Mouse (Mus musculus) hindbrain, embryonic 11.5 days (tissue): ENCODE results near the gene Plcxd2. TPM values are rescaled to one million over a fixed set of nuclear protein-coding genes. Genes with fewer than 3 reads are reported as not detected.

Experiments used
- ATAC-seq: fragments of 200-750 bp; cut with Nextera tagmentation; 2 replicates; pipeline ENCODE4 v1.8.0; 2017; ENCODE audit warnings: mild to moderate bottlenecking, moderate TSS enrichment, moderate library complexity; ENCODE audit not compliant: low FRiP score
- DNase-seq: peaks from one replicate; pipeline ENCODE4 v3.0.0-alpha.2; 2015; ENCODE audit warnings: low spot score
- H3K27ac ChIP-seq: fragments of 300-500 bp; sonication (generic); 2 replicates; pipeline ENCODE4 v1.5.1; 2014; ENCODE audit warnings: mild to moderate bottlenecking, low read depth, low read length
- H3K27me3 ChIP-seq: fragments of 300-500 bp; sonication (generic); 2 replicates; pipeline ENCODE4 v1.6.1; 2014; ENCODE audit warnings: mild to moderate bottlenecking, low read length, moderate library complexity, mixed read lengths; ENCODE audit not compliant: control insufficient read depth, insufficient read depth
- H3K36me3 ChIP-seq: fragments of 300-500 bp; sonication (generic); 2 replicates; pipeline ENCODE4 v1.6.1; 2014; ENCODE audit warnings: mild to moderate bottlenecking, low read length, moderate library complexity, mixed read lengths; ENCODE audit not compliant: control insufficient read depth, insufficient read depth
- H3K4me1 ChIP-seq: fragments of 300-500 bp; sonication (generic); replicated peaks from 2 replicates; pipeline ENCODE4 v1.6.1; 2014; ENCODE audit warnings: low read length, mixed read lengths; ENCODE audit not compliant: control insufficient read depth, insufficient read depth
- H3K4me2 ChIP-seq: fragments of 300-500 bp; sonication (generic); replicated peaks from 2 replicates; pipeline ENCODE4 v1.6.1; 2014; ENCODE audit warnings: mild to moderate bottlenecking, low read depth, low read length
- H3K4me3 ChIP-seq: fragments of 300-500 bp; sonication (generic); 2 replicates; pipeline ENCODE4 v1.5.1; 2014; ENCODE audit warnings: low read depth, low read length
- H3K9ac ChIP-seq: fragments of 300-500 bp; sonication (generic); 2 replicates; pipeline ENCODE4 v1.6.1; 2014; ENCODE audit warnings: low read depth, low read length
- H3K9me3 ChIP-seq: fragments of 300-500 bp; sonication (generic); 2 replicates; pipeline ENCODE4 v1.6.1; 2016; ENCODE audit warnings: low read length; ENCODE audit not compliant: control insufficient read depth
- WGBS: fragments of 180-500 bp; shearing (Covaris S2); extraction: QIAGEN DNeasy Blood & Tissue Kit; methylation state at CpG from one replicate; pipeline ENCODE4 v1.1.7; 2014; 5-methylcytosine and 5-hydroxymethylcytosine counted together
- polyA plus RNA-seq: library from polyadenylated mRNA; unstranded; fragments of >200 nt; fragmentation: Nextera tagmentation; extraction: Ambion mirVana; gene quantifications from 2 replicates; pipeline ENCODE4 v1.2.1, GENCODE M21; 2014

Gene Plcxd2
- polyA plus RNA-seq, 1 experiment from 2014 or later = 4.3 TPM

DNA sequence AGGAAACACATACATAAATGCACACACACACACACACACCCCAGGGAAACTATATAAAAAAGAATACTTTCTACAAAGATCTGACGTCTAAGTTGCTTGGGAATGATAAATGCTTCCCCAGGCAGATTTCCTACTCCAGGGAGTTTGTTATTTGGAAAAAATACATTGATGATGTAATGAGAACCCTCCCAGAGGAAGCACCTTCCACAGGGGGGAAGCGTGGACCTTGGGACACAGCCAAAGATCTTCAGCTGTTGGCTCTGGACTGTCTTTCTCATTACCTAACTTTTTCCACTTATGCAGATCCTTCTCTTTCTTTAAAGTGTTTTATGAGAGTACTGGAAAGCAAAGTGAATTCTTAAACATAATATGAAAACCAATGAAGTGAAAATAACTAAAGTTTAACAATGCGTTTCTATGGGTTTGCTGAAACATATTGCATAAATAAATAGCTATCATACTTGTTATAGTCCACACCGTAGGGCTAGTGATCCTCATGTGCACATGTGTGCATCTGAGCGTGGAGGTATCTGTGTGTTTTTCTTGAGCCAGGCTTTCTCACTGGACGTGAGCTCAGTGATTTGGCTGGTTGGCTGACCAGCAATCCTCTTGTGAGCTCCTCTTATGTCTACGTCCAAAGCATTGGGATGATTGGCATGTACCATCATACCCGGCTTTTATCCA, 87.3 kb downstream of the Plcxd2 start:
- Histone ChIP-seq H3K9me3 (no peaks in the 10 kb centered on the region), H3K9ac (no peak overlapping the region), H3K36me3 (no peaks in the 10 kb centered on the region), H3K27ac (no peak overlapping the region), H3K4me1 (no peaks in the 10 kb centered on the region), H3K4me2 (no peak overlapping the region), H3K4me3 (no peak overlapping the region), H3K27me3 (no peaks in the 10 kb centered on the region)
- WGBS = 80% methylated on average over 8 of the region's 8 CpGs
- ATAC-seq (no peak), DNase-seq (no peak)

DNA sequence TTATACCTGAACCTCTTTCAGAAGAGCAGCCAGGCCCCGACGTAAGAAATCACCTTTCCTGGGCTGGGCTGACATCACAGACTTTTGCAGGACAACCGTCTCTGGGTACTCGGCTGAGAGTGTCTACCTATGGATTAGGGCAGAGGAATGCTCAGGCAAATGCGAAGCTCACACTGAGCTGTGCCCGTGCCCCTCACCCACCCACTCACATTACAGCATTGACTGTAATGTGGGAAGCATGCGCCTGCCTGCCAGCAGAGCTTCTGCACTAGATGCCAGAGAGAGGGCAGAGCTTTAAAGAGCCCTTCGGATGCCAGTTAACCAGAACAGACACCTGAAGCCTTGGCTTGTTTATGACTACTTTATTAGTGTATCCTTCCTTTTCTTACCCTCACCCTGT, 90.4 kb downstream of the Plcxd2 start:
- H3K27ac ChIP-seq = no peak overlapping the region
- no peaks in the 10 kb centered on the region for H3K36me3 ChIP-seq
- no peak for ATAC-seq
- no peaks in the 10 kb centered on the region for H3K27me3 ChIP-seq
- no peak overlapping the region for H3K9ac ChIP-seq
- no peaks in the 10 kb centered on the region for H3K9me3 ChIP-seq
- H3K4me3 ChIP-seq = no peak overlapping the region
- H3K4me2 ChIP-seq = no peak overlapping the region
- no peak for DNase-seq
- WGBS = 78% methylated on average over 8 of the region's 8 CpGs
- no peaks in the 10 kb centered on the region for H3K4me1 ChIP-seq

Other genes with a start within 250 kb of the Plcxd2 start
- 25.9 and 31.5 TPM in 2 replicates for gene Phldb2, start 56.6 kb downstream of the Plcxd2 start, polyA plus RNA-seq
- gene Cd96, start 110.0 kb upstream of the Plcxd2 start, polyA plus RNA-seq = 0.08 TPM in 1 of 2 replicates, not detected in the other
- gene Gm4737, start 144.9 kb upstream of the Plcxd2 start, polyA plus RNA-seq = 2.6 and 2.7 TPM in 2 replicates